Mouse (Mus musculus) gastrocnemius, postnatal 14 days (tissue): ENCODE measurements around the gene Fkbp3. TPM values are rescaled to one million over a fixed set of nuclear protein-coding genes. Genes with fewer than 3 reads are reported as not detected.

Experiments
- DNase-seq: peaks from one replicate; pipeline ENCODE4 v3.0.0; 2021; ENCODE audit warnings: mixed read lengths
- intact Hi-C: fragments of 180-260 bp; cut with DNase I; formaldehyde crosslinking; loops from one replicate; pipeline ENCODE4 v1.15.1; 2025; ENCODE audit warnings: low total_unique reads
- total RNA-seq, 2 experiments: library from RNA; stranded (reverse); gene quantifications; 2 replicates each; pipeline ENCODE4 v1.2.3; 2021

Gene Fkbp3
- total RNA-seq, 2 experiments from 2014 or later: 197 TPM

DNA sequence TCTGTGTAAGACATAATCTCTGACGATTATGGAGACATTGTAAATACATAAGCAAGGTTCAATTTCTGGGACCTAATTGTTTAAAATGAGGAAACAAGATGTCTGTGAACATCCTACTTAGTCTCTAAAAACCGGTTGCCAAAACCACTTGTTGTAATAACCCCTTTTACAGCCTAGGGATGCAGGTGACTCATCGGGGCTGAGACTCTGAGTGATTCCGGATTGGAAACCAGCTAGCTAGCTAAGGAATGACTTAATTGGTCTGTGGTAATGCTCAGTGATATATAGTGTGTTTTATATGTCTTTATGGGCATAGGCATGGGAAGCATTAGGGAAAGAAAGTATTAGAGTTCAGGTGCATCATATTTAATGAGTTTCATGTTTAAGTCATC, 36.3 kb downstream of the Fkbp3 start:
- DNase-seq: no peak
- intact Hi-C loops: loop anchor here (5.0 kb wide), 1 partner anchor 40 kb away; the partner anchor contains the start of gene Fancm

DNA sequence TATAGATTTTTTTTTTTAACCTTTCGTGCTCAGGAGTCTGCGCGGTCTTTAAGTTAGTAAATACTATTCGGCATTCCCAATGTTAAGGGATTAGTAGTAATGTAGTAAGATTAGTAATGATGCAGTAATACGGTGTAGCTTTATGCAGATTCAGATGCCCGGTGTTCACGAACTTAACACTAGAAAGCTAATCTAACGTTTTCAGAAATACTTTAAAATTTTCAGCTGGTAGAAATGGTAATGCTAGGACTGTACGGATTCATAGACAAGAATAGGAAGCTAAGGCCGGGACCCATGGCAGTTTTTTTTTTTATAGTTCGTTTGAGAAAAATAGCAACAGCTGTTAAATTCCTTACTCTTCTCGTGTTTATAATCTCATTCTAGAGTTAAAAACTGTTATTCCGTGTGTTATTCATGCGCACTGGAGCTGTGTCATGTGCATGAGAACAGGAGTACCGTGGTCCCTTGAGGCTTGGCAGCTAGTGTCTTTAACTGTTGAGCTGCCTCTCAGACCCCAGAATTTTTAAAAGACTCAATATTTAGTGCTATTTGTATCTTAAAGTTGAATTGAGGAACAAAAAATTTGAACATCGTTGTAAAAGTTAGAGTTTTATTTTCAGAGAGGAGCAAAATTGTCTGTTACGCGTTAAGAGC, 36.8 kb downstream of the Fkbp3 start:
- DNase-seq: peak; percentile 8
- intact Hi-C loops: loop anchor here (5.0 kb wide), 1 partner anchor 40 kb away; the partner anchor contains the start of gene Fancm

DNA sequence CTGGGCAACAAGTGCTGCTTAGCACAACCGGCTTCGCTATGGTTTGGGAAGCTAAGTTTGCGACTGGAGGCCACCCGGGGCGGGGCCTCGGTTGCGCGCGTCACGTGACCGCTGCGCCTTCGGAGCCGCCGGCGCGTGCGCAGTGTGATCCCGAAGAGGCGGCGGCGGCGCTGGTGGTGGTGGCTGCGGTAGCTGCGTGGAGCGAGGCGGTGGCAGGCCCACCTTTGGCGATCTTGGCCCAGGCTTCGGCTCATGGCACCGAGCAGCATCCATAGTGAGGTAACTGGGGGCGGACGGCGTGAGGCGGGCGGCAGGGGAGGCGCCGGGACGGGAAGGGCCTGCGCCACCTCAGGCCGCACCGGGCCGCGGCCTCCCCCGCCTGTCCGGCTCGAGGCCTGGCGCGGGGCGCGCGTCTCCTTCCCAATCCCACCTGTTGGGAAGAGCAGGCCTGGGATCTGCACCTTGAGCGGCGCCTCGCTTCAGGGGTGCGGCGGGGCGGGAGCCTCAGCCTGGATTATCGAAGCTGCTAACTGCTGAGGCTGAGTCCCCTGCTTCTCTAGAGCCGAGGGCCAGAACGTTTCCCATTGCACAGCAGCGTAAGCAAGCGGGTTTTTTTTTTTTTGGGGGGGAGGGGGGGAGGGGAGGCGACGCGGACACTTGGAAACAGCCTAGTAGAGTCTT, 37.5 kb downstream of the Fkbp3 start, which contains the start of gene Prpf39:
Gene Prpf39 (plus strand): TSS at position 144 of the 681 bp plus-strand sequence.
- peak; percentile 93 for DNase-seq
- intact Hi-C loops: loop anchor here (5.0 kb wide), 1 partner anchor 41 kb away; the partner anchor contains the start of gene Fancm

DNA sequence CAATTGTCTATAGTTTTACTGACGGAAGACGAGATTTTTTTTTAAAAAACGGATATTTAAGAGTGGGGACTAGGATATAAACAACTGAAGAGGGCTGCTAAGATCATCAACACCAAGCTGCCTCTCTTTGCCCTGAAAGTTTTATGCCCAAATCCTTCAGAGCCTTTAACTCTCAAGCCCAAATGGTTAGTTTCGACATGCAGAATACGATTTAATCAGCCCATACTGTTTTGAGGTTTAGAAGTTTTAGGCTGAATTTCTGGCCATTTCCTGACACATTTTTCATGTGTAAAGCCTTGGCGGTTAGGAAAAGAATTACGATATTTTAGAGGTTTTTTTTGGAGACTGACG, 38.0 kb downstream of the Fkbp3 start:
- DNase-seq: no peak
- intact Hi-C loops: loop anchor here (5.0 kb wide), 1 partner anchor 41 kb away; the partner anchor contains the start of gene Fancm

DNA sequence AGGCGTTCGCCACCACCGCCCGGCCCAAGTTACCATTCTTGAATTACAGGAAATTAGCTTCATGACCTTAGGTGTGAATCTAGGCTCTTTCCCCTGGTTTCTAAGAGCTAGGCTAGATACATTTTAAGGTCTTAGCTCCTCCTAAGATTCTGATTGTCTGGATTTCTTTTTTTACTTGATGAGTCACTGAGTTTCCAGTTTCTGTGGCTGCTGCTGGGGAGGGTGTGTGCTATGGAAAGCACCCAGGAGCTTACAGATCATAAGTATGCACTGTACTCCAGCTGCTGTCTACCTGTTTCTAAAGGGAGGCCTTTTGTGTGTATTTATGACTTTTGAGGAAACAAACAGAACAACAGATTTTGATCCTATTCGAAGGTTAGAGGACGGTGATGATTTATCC, 51.0 kb downstream of the Fkbp3 start:
- intact Hi-C loops: no loop called here
- no peak for DNase-seq

Other genes starting within 250 kb of the Fkbp3 start
- 1 to 10 TPM; 2.6 to 4.2 TPM for gene Gm527, start 156.1 kb downstream of the Fkbp3 start, total RNA-seq
- gene Klhl28, start 108.5 kb downstream of the Fkbp3 start, total RNA-seq: 1 to 10 TPM; 7.7 to 9.1 TPM
- gene Togaram1, start 108.2 kb downstream of the Fkbp3 start, total RNA-seq: 1 to 10 TPM; 7.8 to 9.4 TPM
- 10 to 100 TPM; 11.1 to 13.5 TPM for gene Prpf39, start 37.7 kb downstream of the Fkbp3 start, total RNA-seq
- gene Fancm, start 1.6 kb upstream of the Fkbp3 start, total RNA-seq: 1 to 10 TPM; 2.1 to 2.6 TPM
- gene Mis18bp1, start 98.6 kb upstream of the Fkbp3 start, total RNA-seq: 1 to 10 TPM; 1.3 to 1.4 TPM
- not detected for gene Wdr20rt, start 151.5 kb upstream of the Fkbp3 start, total RNA-seq